Mouse (Mus musculus) retina, embryonic 14.5 days (tissue): ENCODE data around the gene Tmem41b.
A peak's percentile ranks its signal among the peaks of the same experiment; 100 is the strongest.

Experiments
- DNase-seq: peaks from one replicate; pipeline ENCODE4 v3.0.0-alpha.2; 2015; ENCODE audit warnings: low spot score

Gene Tmem41b

DNA sequence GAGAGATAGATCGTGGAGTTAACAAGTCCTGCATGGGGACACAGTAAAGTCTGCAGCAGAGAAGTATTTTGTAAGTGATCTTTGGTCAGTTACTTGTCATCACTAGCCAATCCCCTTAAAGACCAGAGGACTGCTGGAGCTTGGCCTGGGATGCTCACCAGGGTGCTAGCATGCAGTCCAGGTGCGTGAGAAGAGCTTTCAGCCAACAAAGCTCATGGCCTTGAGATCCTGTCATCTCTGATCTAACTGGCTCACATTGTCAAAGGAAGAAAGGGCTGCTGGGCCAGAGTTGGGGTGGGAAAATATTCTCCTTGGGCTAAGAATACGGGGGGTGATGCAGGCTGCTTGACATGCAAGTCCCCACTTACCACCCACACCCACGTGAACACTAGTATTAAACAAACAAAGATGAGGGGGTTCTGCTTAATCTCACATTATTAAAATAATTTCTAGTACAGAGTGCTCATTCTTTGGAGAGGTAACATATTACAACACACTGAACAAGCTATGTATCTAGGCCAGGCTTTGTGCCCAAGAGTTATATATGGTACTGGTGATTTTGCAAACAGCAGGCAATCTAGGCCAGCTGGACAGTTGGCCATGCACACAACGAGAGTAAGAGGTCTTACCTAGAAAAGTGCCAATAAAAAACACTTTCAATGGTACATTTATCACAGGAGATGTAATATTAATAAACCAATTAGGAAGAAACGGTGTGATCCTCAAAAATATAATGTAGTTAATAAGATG is 10.6 kb downstream of the Tmem41b start:
- no peak for DNase-seq

DNA sequence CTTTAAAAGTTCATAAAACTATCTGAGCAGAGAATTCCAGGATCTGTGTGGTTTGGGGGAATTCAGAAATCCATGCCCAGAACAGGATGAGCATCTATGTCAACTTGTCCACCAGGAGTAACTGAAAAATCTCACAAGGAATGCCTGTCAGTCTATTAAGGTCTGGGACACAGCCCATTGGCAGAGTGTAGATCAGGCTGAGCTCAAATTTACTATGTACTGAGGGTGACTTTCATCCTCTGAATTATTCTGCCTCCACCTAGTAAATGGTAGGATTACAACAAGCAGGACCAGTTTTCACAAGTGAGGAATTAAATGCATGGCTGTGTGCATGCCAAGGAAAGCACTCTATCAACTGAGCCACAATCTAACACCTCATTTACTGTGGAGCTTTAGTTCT is 17.2 kb downstream of the Tmem41b start:
- no peak for DNase-seq

DNA sequence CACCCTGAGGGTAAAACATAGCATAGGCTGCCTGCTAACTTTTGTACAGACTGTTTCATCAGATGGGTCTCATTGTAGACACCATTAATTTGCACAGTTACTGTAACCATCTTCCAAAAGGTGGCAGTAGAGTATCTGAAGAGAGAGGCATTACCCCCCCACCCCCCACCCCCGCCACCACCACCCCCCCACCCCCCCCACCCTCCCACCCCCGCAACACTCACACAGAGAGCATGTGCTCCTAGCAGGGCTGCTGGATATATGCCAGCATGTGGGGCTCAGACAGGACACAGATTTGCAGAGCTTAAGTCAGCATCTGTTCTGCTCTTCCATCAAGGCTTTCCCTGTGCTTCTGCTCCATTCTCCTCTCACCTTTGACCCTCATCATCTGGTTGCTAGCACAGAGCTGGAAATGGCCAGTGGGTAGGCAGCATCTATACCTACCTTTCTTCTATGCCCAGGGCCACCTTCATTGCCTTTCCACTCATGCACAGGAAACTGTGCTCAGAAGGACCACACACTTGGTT is 17.7 kb downstream of the Tmem41b start:
- DNase-seq, result peak; percentile 61

DNA sequence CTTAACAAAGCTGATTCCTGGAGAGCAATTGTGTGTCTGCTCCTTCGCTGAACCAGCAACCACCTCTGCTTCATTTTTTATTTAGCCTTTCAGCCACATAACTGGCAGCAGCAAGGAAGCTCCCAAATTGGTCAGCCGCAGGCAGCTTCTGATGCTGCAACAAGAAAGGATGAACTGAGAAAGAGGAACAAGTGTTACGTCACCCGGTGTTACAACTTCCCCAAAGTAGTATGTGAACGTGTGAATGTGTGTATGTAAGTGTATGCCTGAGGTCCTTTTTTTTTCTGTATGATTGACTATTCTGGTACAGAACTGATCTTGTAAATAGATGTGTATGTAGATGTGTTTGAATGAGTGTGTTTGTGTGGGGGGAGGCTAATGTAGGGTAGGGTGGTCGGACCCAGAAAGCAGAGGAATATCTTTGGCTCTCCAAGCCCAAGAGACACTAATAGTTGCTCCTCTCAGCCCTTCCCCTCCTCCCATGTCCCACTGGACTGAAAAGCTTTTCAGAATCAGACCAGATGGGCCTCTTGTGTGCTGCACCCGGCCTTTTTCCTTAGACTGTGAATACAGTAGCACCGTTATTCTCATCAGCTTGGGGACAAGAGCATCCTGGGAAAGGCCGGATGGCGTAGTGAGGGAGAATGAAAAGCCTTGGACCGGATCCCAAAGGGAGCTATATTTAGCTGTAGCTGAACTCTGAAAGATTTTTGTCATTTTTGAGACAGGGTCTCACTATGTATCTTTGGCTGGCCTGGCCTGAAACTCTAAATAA is 18.7 kb downstream of the Tmem41b start:
- DNase-seq, result no peak

DNA sequence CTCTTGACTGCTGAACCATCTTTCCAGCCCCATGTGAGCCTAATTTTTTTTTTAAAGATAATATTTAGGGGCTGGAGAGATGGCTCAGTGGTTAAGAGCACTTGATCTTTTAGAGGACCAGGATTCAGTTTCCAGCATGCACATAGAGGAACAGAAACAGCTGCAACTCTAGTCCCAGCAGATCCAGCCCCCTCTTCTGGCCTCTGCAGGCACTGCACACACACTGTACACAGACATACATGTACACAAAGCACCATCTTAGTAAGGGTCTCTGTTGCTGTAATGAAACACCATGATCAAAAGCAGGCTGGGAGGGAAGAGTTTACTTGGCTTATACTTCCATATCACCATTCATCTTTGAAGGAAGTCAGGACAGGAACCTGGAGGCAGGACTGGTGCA is 21.1 kb downstream of the Tmem41b start:
- DNase-seq, result no peak

DNA sequence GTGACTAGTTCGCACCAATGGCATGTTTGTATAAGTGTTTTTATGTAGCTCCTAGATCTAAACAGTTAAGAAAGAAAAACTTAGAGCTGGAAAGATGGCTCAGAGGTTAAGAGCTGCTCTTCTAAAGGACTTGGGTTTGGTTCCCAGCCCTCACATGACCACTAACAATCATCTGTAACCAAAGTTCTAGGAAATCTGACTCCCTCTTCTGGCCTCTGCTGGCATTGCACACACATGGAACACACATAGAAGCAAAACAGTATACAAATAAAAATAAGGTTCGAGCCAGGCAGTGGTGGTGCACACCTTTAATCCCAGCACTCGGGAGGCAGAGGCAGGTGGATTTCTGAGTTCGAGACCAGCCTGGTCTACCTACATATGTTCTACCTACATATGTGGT is 23.0 kb downstream of the Tmem41b start:
- DNase-seq, result no peak

DNA sequence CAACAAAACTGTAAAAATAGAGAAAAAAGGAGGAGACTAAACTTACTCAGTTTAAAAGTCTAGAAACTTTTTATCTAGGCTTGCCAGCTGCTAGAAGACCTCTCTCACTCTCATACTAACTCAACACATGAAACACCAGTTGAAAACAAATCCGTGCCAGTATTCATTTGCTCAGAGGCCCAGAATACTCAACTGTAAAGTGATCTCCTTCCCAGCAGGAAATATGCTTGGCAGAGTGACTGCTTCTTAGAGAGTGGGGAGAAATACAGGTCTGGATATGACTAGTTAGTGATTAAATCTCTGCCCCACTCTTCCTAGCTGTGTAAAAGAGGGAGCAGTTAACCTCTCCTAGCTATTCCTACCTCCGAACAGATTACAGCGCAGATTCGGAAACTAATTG is 24.1 kb downstream of the Tmem41b start:
- DNase-seq, result no peak

DNA sequence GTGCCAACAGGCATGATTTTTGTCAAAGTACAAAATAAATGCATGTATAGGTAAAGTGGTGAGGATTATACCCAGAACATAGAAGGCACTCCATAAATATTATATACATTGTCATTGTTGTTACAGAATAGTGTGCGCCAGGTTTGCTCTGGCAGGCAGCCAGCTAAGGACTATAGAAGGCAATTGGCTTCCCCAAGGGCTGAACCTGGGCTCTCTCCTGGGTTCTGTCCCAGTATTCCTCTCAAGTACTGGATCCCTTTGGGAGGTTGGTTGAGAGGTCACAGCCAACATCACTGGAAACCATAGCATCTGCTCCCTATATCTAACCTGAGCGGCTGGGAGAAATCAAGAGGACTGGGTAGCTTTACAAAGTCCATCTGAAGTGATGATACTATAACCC is 25.2 kb downstream of the Tmem41b start:
- no peak for DNase-seq

DNA sequence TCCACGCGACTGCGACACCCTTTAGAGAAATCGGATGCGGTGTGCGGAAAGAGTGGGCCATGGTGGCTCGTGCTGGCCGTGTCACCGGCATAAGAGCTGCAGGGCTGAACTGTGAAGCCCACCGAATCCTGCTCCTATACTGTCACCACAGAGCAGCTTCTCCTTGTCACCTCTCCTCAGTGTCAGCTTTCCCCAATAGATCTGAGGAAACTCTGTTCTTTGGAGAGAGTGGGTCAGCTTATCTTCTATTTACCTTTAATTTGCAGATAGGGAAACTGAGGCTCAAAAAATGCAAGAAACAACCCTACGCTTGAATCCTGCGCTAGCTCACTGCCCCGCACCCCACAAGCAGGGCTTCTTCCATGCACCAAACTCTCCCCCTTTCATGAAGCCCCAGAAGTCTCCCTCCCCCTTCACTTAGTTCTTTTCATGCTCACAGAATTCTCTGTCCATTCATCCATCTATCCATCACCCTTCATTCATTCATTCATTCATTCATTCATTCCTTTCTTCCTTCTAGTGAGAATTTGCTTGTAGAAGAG is 26.0 kb downstream of the Tmem41b start:
- DNase-seq, result no peak

DNA sequence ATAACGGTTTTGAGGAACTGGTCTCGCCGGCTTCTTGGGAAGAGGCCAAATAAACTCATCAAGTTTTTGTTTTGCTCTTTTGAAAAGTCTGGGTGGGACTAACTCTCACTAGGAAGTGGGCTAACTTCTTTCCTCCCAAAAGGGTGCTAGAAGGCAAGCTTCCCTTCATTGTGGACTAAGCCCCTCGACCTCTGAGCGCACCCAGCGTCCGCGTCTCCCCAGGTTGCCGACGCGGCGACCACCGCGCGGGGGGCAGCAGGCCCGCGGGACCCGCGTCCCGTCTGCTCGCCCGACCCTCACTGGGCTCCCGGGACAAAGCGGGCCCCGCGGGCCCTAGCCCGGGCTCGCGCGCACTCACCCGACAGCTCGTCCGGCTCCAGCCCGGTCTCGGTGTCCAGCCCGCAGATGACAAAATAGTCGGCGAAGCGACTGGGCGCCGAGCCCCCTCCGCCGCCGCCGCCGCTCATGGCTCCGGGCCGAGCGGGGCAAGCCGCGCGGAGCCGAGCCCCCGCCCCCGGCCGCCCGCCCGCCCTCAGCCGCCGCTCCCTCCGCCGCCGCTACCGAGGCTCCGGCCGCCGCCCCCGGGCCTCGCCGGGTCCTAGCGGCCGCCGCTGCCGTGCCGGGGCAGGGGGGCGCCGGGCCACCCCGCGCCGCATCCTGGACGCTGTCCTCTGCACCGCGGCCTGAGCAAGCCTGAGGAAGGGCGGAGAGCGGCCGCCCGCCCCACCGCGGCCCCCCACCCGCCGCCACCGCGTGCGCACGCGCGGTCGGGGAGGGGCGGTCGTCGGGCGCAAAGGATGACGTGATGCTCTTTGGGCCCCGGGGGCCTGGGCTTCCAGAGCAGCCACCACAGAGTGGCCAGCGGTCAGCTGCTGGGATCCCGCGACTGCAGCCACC is 26.8 kb downstream of the Tmem41b start, which contains the start of gene Dennd5a:
TSS of gene Dennd5a (minus strand) at position 755 of the 897 bp plus-strand sequence.
- peak; percentile 88 for DNase-seq

DNA sequence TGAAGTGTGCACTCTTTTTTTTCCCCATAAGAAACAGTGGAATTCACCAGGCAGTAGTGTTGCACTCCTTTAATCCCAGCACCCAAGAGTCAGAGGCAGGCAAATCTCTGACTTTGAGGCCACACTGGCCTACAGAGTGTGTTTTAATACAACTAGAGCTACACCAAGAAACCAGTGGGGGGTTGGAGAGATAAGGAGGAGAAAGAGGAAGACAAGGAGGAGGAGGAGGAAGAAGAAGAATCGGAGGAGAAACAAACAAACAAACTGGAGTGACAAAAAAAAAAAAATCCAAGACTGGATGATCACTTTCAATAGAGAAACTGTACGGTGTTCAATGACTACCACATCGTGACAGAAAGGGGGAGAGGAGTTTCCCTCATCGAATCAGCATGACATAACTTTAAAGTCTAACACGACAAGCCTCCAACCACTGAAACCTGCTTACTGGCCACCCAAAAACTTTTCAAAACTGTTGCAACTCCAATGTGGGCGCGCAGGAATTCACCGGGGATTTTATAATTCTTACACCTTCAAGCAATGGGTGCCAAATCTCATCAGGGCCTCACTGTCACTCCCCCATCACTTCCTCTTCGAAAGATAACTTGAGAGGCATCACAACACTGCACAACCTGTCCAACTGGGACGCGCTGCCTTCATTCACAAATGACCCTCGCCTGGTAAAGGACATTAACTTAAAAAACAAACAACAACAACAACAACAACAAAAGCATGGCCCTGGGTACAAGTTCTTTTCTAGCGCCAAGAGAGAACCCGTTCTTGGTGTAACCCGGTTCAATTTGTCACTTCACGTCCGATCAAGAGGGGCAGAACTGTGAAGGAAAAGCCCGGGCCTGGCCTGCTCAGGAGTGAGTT is 27.6 kb downstream of the Tmem41b start:
- DNase-seq, result peak; percentile 38

DNA sequence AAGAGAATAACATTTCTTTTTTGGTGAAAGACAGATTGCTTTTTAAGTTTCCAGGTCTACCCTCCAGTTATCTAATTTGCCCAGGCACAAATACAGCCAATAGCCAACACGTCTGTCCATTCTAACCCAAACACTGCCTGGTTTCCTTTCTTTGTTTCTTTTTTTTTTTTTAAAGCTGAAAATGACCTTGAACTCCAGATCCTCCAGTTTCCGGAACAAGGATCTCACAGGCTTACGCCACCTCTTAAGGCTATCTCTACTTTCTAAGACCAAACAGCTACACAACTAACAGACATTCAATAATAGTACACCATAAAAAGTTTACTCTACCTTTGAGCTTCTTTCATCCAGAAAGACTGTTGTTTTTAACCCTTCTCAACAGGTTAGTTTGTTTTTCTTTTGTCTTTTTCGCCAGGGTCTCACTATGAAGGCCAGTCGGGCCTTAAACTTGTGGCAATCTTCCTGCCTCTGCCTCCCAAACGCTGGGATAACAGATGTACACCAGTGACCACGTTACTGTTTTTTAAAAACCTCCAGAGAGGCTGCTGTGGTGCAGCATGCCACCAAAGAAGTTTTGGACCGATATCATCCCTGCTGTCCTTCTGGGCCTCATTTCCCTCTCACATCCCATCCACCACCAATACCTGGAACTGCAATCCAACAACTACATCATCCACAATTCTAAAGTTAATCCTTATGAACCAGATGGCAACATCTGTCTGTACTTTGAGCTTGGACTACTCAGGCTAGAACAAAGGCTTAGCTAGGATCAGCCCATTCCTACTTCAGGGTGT is 28.5 kb downstream of the Tmem41b start:
- DNase-seq, result no peak

DNA sequence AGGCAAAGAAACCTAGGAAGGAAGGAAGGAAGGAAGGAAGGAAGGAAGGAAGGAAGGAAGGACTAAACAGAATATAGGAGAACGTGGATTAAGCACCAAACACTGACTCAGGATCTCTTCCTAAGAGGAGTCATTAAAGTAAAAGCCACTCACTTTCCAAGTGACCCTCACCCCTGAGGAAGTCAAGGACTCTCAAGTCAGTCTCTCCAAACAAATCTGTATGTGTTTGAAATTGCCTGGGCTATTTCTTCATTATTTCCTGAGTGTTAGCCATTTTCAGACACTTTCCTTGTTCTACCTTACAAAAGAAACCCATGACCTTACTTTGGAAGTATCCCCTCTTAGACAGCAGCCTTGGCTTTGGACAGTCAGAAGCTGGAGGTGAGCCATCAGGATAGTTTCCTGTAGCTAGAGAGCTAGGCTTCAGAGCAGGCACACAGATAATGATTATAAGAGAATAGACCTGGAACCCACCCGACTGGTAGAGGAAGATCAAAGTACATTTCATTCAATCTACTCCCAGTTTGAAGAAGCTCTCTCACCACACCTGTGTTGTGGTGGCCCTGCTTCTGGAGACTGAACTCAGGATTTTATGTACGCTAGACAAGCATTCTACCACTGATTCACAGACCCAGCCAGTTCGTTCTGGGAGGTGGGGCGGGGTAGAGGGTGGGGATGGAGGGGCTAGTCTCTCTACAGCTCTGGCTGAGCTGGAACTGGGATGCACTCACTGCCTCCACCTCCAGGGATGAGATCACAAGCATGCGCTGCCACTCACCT is 31.9 kb downstream of the Tmem41b start:
- no peak for DNase-seq

DNA sequence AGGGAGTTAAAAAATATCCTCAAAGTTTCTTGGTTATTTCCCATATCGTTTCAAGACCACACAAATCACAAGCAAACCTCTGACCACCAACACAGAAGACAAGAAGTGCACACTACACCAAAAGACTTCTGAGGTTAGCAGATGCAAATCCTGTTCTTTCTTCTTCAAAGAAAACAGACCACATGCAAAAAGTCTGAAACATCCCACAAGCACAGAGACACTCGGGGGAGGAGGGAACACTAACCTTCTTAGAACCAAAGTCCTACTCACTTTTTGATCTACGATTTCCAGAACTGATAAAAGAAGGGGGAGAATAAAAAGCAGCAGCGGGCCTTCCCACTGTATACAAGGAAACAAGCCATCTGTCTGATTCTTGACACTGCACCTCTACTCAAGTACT is 35.4 kb downstream of the Tmem41b start:
- no peak for DNase-seq

DNA sequence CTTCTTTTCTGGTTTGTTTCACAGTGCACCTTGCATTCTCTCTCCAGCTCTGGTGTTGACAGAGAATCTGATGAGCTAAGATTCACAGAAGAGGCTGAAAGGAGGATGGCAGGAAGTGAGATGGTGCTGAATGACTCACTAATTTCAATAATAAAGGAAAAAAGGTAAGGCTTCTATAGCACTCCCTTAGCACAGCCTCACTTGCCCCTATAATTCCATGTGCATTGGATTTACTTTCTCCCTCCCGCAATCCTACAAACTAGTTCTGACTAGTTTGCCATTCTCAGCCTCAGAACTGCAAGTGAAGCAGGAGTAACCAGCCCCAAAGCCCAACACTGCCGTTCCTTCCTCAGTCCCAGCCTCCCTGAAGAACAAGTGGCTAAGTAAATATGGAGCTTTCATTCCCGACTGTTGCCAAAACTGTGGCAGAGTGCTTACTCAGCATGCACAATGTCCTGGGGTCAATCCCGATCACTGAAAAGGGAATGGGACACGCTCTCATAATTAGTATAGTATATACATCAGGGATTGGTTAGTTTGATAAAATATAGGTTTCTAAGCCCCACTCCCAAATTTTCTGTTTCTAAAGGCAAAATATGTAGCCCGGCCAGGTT is 42.2 kb downstream of the Tmem41b start:
- DNase-seq, result no peak

DNA sequence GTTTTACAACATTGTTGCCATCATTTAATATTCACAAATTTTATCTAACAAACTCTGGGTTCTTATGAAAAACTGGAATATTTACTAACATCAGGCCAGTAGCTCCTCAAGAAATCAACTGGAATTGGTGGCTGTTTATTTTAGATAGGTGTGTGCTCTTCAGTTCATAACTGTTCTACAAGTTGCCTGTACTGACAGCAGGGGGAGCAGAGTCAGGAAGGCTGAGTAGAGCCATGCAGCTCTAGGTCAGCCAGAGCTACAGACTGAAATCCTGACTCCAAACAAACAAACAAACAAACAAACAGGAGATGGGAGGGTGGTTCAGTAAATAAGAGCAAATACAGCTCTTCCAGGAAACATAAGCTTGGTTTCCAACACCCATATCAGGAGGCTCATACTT is 57.1 kb downstream of the Tmem41b start:
- no peak for DNase-seq

DNA sequence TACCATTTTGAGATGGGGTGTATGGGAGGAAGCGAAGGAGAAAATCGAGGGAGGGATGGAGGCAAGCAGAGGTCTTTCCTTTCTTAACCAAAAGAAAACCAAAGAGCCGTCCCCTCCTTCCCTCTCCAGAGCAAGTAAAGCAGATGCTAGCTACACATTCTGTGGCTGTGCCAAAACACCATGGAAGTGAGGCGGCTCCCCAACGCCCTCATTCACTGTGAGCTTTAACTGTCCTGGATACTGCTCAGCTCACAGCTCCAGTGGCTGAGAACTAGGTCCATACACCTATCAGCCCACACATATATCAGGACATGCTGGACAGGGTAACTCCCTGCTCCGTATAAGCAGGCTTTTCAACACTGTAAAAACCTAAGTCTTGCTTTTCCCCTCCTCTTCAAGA is 58.4 kb downstream of the Tmem41b start:
- DNase-seq, result no peak

DNA sequence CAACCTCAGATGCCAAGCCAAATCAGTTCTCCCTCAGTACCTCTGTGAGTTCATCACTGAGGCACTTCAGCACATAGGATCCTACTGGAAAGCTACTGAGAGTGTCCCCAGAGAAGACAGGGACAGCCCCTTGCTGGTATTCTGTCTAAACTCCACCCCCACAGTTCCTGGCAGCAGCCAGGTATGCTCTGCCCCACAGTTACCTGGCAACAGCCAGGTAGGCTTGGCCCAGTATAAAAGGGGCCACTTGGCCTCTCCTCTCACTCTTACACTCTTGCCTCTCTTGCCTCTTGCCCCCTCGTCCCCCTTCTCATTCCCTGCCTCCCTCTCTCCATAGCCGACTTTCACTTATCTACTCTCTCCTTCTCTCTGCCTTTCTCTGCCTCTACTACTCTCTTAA is 61.8 kb downstream of the Tmem41b start:
- no peak for DNase-seq

DNA sequence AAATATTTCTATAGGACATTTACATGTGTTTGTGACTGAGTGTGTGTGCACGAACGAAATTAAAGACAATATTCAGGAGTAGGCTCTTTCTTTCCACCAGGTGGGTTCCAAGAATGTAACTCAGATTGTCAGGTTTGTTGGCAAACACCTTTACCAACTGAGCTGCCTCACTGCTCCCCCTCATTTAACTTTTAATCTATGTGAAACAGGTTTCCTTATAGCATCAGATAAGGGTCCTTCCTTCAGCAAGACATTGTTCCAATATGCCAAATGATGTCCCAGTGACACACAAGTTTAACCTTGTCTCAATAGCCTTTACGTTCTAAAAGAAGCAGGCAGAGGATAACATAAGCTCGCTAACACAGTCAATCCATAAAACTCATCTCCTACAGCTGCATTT is 63.8 kb downstream of the Tmem41b start:
- DNase-seq, result no peak
